In the genomic region with DNA sequence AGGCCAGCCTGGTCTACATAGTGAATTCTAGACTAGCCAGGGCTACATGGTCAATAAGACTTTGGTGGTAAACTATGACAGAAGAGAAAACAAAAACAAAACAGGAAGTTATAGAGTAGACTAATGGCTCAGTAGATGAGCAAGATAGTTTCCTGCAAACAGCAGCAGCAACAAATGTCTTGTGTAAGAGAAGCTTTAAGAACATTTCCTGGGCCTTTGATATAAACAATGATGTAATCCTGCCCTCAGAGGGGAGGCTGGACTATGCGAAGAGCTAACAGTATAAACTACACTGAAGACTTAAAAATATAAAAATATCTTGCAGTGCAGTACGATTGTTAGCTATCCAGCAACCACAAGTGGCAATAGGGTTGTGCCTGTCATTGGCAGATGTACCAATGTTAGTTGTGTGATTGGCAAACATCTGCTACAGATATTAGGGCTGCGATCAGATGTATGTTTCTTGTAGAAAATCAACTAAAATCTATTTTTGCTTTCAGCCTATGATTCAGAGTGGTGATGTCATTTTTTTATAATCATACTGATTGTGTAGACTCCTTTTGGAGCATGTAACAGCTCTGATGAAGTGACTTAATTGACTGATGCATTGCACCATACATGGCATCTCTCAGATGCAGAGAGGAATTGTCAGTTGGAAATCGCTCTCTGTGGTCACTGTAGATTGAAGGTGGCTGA, we compare ENCODE assay signal across 14 mouse cellular contexts. TPM values are rescaled to one million over a fixed set of nuclear protein-coding genes. Genes with fewer than 3 reads are reported as not detected.
DNase-seq lines count a peak whose midpoint lies in the region; ATAC-seq lines count a peak whose summit lies in the region.
"Had no signal": no experiment of that assay in that cellular context is flagged by ENCODE, and none has a peak within 500 bp of the region (broad histone marks: within the 10 kb centered on the region; RNA-seq: fewer than 3 reads in every experiment).

No protein-coding gene starts in this region.

- H3K9ac ChIP-seq in heart, embryonic 14.5 days (ENCODE audit: low read length), result no peak overlapping the region
- H3K9ac ChIP-seq in liver, embryonic 15.5 days, result no peak overlapping the region
- no peak overlapping the region for H3K9ac ChIP-seq in liver, embryonic 11.5 days (ENCODE audit: low read depth, low read length)
- no peak overlapping the region for H3K9ac ChIP-seq in stomach, embryonic 16.5 days (ENCODE audit: low read length)
- H3K9ac ChIP-seq: limb, embryonic 15.5 days had no signal

- no peak overlapping the region for H3K4me3 ChIP-seq in heart, embryonic 14.5 days (ENCODE audit: control insufficient read depth in 1 of 2, insufficient read depth in 1 of 2, low read depth in 1 of 2, low read length in 2 of 2)
- no peak overlapping the region for H3K4me3 ChIP-seq in liver, embryonic 15.5 days (replicated peaks)
- no peak overlapping the region for H3K4me3 ChIP-seq in liver, embryonic 11.5 days (ENCODE audit: low read depth, low read length)
- H3K4me3 ChIP-seq in stomach, embryonic 16.5 days (replicated peaks; ENCODE audit: low read length), result no peak overlapping the region
- H3K4me3 ChIP-seq in limb, embryonic 10.5 days, result no peak overlapping the region
- H3K4me3 ChIP-seq: limb, embryonic 15.5 days had no signal

- H3K4me1 ChIP-seq in heart, embryonic 14.5 days (ENCODE audit: control insufficient read depth in 2 of 2, insufficient read depth in 2 of 2, low read length in 2 of 2), result peaks cover 16 to 59% of the 10 kb centered on the region in 2 experiments
- peaks cover 68% of the 10 kb centered on the region for H3K4me1 ChIP-seq in liver, embryonic 15.5 days (replicated peaks)
- H3K4me1 ChIP-seq in liver, embryonic 11.5 days (replicated peaks; ENCODE audit: control insufficient read depth, insufficient read depth, low read length), result peaks cover 50% of the 10 kb centered on the region
- peaks cover 41% of the 10 kb centered on the region for H3K4me1 ChIP-seq in stomach, embryonic 16.5 days (ENCODE audit: control insufficient read depth, insufficient read depth, low read length)
- peaks cover 45% of the 10 kb centered on the region for H3K4me1 ChIP-seq in limb, embryonic 10.5 days

- H3K27ac ChIP-seq in heart, embryonic 14.5 days (replicated peaks in 1 of 2; ENCODE audit: control insufficient read depth in 1 of 2, insufficient read depth in 1 of 2, low read depth in 2 of 2, low read length in 2 of 2), result 0 out of 4 replicates have a peak overlapping the region, but pooled peaks of 1 of the 2 experiments have one; percentile 26
- H3K27ac ChIP-seq in liver, embryonic 15.5 days (replicated peaks), result peak overlapping the region; percentile 14; the same call in 1 of the 2 replicates
- H3K27ac ChIP-seq in liver, embryonic 11.5 days (ENCODE audit: low read depth, low read length), result no peak overlapping the region
- H3K27ac ChIP-seq in stomach, embryonic 16.5 days (ENCODE audit: low read length), result peak overlapping the region; percentile 53; the same call in 1 of the 2 replicates
- no peak overlapping the region for H3K27ac ChIP-seq in limb, embryonic 10.5 days

- WGBS in heart, embryonic 14.5 days, result 75% methylated on average over 4 of the region's 4 CpGs
- 58% methylated on average over 4 of the region's 4 CpGs for WGBS in liver, embryonic 15.5 days (ENCODE audit: insufficient replicate concordance)
- 77% methylated on average over 4 of the region's 4 CpGs for WGBS in liver, embryonic 11.5 days
- 62% methylated on average over 4 of the region's 4 CpGs for WGBS in stomach, embryonic 16.5 days
- WGBS in limb, embryonic 10.5 days, result 93% methylated on average over 4 of the region's 4 CpGs

- intact Hi-C loops in heart, postnatal 36 days (cut with DNase I), result loop anchor here (1.0 kb wide), 1 partner anchor 13 kb away; the partner anchor contains the start of gene Oaz2

- no peak for ATAC-seq in heart, embryonic 14.5 days (ENCODE audit: insufficient number of reproducible peaks, insufficient read depth, low FRiP score, low read depth)
- ATAC-seq in liver, embryonic 15.5 days (ENCODE audit: insufficient read depth), result no peak
- no peak for ATAC-seq in liver, embryonic 11.5 days (replicated peaks; ENCODE audit: low FRiP score)
- ATAC-seq in inflammation-experienced regulatory T-cells, adult 6 months, result peak; percentile 49
- ATAC-seq in stomach, embryonic 16.5 days (ENCODE audit: insufficient read depth, low FRiP score), result no peak
- ATAC-seq: midbrain, embryonic 16.5 days had no signal

- H3K4me2 ChIP-seq in heart, embryonic 14.5 days (ENCODE audit: low read length), result 0 out of 2 replicates have a peak overlapping the region, but pooled peaks have one; percentile 7
- H3K4me2 ChIP-seq in liver, embryonic 15.5 days, result no peak overlapping the region
- no peak overlapping the region for H3K4me2 ChIP-seq in liver, embryonic 11.5 days
- H3K4me2 ChIP-seq in stomach, embryonic 16.5 days (ENCODE audit: low read depth, low read length), result 0 out of 2 replicates have a peak overlapping the region, but pooled peaks have one; percentile 9
- H3K4me2 ChIP-seq: limb, embryonic 15.5 days had no signal

- H3K27me3 ChIP-seq in heart, embryonic 14.5 days (ENCODE audit: control insufficient read depth, insufficient read depth, low read length), result no peaks in the 10 kb centered on the region
- no peaks in the 10 kb centered on the region for H3K27me3 ChIP-seq in liver, embryonic 15.5 days
- H3K27me3 ChIP-seq in liver, embryonic 11.5 days (replicated peaks; ENCODE audit: control insufficient read depth, insufficient read depth, low read length), result no peaks in the 10 kb centered on the region
- no peaks in the 10 kb centered on the region for H3K27me3 ChIP-seq in stomach, embryonic 16.5 days (ENCODE audit: control insufficient read depth, insufficient read depth, low read length)
- no peaks in the 10 kb centered on the region for H3K27me3 ChIP-seq in limb, embryonic 10.5 days (ENCODE audit: low read depth, poor library complexity, severe bottlenecking)
- H3K27me3 ChIP-seq: CH12.LX; limb, embryonic 15.5 days had no signal

- no peaks in the 10 kb centered on the region for H3K9me3 ChIP-seq in heart, embryonic 14.5 days (ENCODE audit: control insufficient read depth, low read length)
- no peaks in the 10 kb centered on the region for H3K9me3 ChIP-seq in liver, embryonic 15.5 days (replicated peaks)
- no peaks in the 10 kb centered on the region for H3K9me3 ChIP-seq in liver, embryonic 11.5 days (ENCODE audit: control insufficient read depth, low read length)
- H3K9me3 ChIP-seq in stomach, embryonic 16.5 days (replicated peaks; ENCODE audit: control insufficient read depth, low read length), result no peaks in the 10 kb centered on the region
- no peaks in the 10 kb centered on the region for H3K9me3 ChIP-seq in limb, embryonic 10.5 days (replicated peaks)
- H3K9me3 ChIP-seq: limb, embryonic 15.5 days had no signal

- peaks cover 11% of the 10 kb centered on the region for H3K36me3 ChIP-seq in heart, embryonic 14.5 days (ENCODE audit: control insufficient read depth, insufficient read depth, low read length)
- H3K36me3 ChIP-seq in liver, embryonic 15.5 days (replicated peaks), result no peaks in the 10 kb centered on the region
- no peaks in the 10 kb centered on the region for H3K36me3 ChIP-seq in liver, embryonic 11.5 days (ENCODE audit: control insufficient read depth, insufficient read depth, low read length)
- H3K36me3 ChIP-seq in stomach, embryonic 16.5 days (ENCODE audit: control insufficient read depth, insufficient read depth, low read length), result no peaks in the 10 kb centered on the region
- peaks cover 26% of the 10 kb centered on the region for H3K36me3 ChIP-seq in limb, embryonic 10.5 days

- no peak for DNase-seq in heart, postnatal 36 days
- no peak for DNase-seq in liver, embryonic 11.5 days (ENCODE audit: low spot score)
- DNase-seq in limb, embryonic 10.5 days (ENCODE audit: low spot score), result no peak
- DNase-seq in left cerebral cortex, adult 9 months (ENCODE audit: low spot score in 2 of 2), result no peak
- DNase-seq: cerebellum, postnatal 36 days; gastrocnemius, postnatal 10 days; thymus, postnatal 14 days had no signal

RNA-seq across cellular contexts. Expression of gene Oaz2, which starts 13.3 kb away (rescaled TPM):
- polyA plus RNA-seq in heart, embryonic 14.5 days (2014; fragmentation: Nextera tagmentation; extraction: Ambion mirVana), result 210 and 223 TPM in 2 replicates
- total RNA-seq in heart, postnatal 36 days (2021), result 100 to 1,000 TPM; 225 to 237 TPM
- 48.8 and 51.7 TPM in 2 replicates for polyA plus RNA-seq in liver, embryonic 15.5 days (2015; fragmentation: Nextera tagmentation; extraction: Ambion mirVana)
- polyA plus RNA-seq in liver, embryonic 11.5 days (2014; fragmentation: Nextera tagmentation; extraction: Ambion mirVana), result 119 and 123 TPM in 2 replicates
- polyA plus RNA-seq in inflammation-experienced regulatory T-cells, adult 6 months (2017; shearing (Covaris generic)), result 10 to 100 TPM; 26.3 to 30.5 (median 26.9) TPM
- polyA plus RNA-seq in stomach, embryonic 16.5 days (2015; fragmentation: Nextera tagmentation; extraction: Ambion mirVana), result 200 and 218 TPM in 2 replicates
- polyA plus RNA-seq in limb, embryonic 10.5 days (2016; fragmentation: Nextera tagmentation; extraction: Ambion mirVana), result 267 and 319 TPM in 2 replicates

RNA-seq across cellular contexts. Expression of gene Rbpms2, which starts 51.6 kb away (rescaled TPM):
- 125 TPM in 2 replicates for polyA plus RNA-seq in heart, embryonic 14.5 days (2014; fragmentation: Nextera tagmentation; extraction: Ambion mirVana)
- 10 to 100 TPM; 35.7 to 37.9 TPM for total RNA-seq in heart, postnatal 36 days (2021)
- 11.3 and 11.8 TPM in 2 replicates for polyA plus RNA-seq in liver, embryonic 15.5 days (2015; fragmentation: Nextera tagmentation; extraction: Ambion mirVana)
- polyA plus RNA-seq in liver, embryonic 11.5 days (2014; fragmentation: Nextera tagmentation; extraction: Ambion mirVana), result 34.8 and 36.5 TPM in 2 replicates
- 1 to 10 TPM in 1 of 3 experiments, not detected in 2; 1.0 TPM for polyA plus RNA-seq in inflammation-experienced regulatory T-cells, adult 6 months (2017; shearing (Covaris generic))
- 20.4 and 22.9 TPM in 2 replicates for polyA plus RNA-seq in stomach, embryonic 16.5 days (2015; fragmentation: Nextera tagmentation; extraction: Ambion mirVana)
- 33.5 and 40.4 TPM in 2 replicates for polyA plus RNA-seq in limb, embryonic 10.5 days (2016; fragmentation: Nextera tagmentation; extraction: Ambion mirVana)

Comparison
In these comparisons a context has a peak if more than half of its experiments do, and no peak if none do; other contexts are left out.
1. H3K27ac ChIP-seq: peak in liver, embryonic 15.5 days (single experiment) and stomach, embryonic 16.5 days (single experiment); none in liver, embryonic 11.5 days (single experiment) and limb, embryonic 10.5 days (single experiment).
2. H3K4me2 ChIP-seq: peak in heart, embryonic 14.5 days (single experiment) and stomach, embryonic 16.5 days (single experiment); none in liver, embryonic 15.5 days (single experiment) and liver, embryonic 11.5 days (single experiment).